Mouse (Mus musculus) embryonic fibroblast, embryonic 13.5 days (primary cell): ENCODE results near the gene Spns3. TPM values are rescaled to one million over a fixed set of nuclear protein-coding genes. Genes with fewer than 3 reads are reported as not detected.
"Not testable (repeated sequence)": the region's sequence is repeated elsewhere in the genome, so short reads cannot be mapped to it uniquely, and the experiment has no call there.

Experiments used
- H3K27ac ChIP-seq: 2 replicates; pipeline ENCODE4 v1.5.1; 2012; ENCODE audit warnings: low read length, control low read depth, inconsistent platforms; ENCODE audit not compliant: insufficient read depth
- H3K4me1 ChIP-seq: 2 replicates; pipeline ENCODE4 v1.6.1; 2011; ENCODE audit warnings: low read length; ENCODE audit not compliant: control insufficient read depth, insufficient read depth
- H3K4me3 ChIP-seq: 2 replicates; pipeline ENCODE4 v1.5.1; 2011; ENCODE audit warnings: mild to moderate bottlenecking, control low read depth, low read length; ENCODE audit not compliant: insufficient read depth
- CTCF ChIP-seq: IDR thresholded peaks from 2 replicates; pipeline ENCODE4 v1.5.1; 2011; ENCODE audit warnings: mild to moderate bottlenecking, control low read depth, low read length, moderate library complexity, borderline replicate concordance; ENCODE audit not compliant: insufficient read depth
- POLR2A ChIP-seq: IDR thresholded peaks from 2 replicates; pipeline ENCODE4 v1.6.1; 2011; ENCODE audit warnings: low read depth, mild to moderate bottlenecking, control low read depth, low read length, moderate library complexity
- polyA plus RNA-seq: library from polyadenylated mRNA; stranded (reverse); fragments of >200 nt; gene quantifications from 2 replicates; pipeline ENCODE4 v1.2.4, GENCODE M21; 2011; ENCODE audit warnings: low read depth; ENCODE audit not compliant: missing spikeins, insufficient read length

Gene Spns3
- polyA plus RNA-seq, 1 experiment, result not detected

DNA sequence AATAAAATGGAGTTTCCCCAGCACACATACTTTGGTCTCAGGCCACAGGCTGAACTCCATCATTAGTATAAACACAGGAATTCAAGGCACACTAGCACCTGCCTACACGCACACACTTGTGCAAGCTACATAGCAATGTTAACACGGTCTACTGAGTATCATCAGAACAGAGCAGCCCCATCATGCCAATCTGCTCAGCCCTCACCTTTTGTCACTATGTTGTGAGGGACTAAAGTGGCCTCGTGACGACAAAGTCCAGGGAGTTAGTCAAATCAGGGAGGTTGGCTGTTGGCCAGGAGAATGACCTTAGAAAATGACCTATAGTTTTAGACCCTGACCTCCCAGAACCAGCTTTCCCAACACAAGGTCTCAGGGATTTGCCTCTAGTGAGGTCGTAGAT is 7.8 kb upstream of the Spns3 start:
- H3K4me3 ChIP-seq, result no peak overlapping the region
- no peak overlapping the region for H3K27ac ChIP-seq
- no peaks in the 10 kb centered on the region for H3K4me1 ChIP-seq
- TF ChIP-seq POLR2A (no peak), CTCF (no peak)

DNA sequence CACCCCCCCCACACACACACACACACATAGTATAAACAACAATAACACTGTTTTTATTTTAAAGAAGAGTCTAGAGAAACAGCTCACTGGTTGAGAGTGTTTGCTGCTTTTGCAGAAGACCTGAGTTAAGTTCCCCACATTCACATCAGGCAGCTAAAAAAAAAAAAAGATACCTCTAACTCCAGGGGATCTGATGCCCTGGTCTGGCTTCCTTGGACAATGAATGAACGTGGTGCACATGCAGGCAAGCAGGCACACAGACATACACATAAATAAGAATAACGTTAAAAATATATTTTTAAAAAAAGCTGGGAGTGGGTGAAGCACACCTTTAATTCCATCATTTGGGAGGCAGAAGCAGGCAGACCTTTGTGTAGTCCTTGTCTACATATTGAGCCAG is 6.6 kb upstream of the Spns3 start:
- no peaks in the 10 kb centered on the region for H3K4me1 ChIP-seq
- H3K27ac ChIP-seq, result no peak overlapping the region
- H3K4me3 ChIP-seq, result no peak overlapping the region
- TF ChIP-seq CTCF, result no peak
- TF ChIP-seq POLR2A, result no peak

DNA sequence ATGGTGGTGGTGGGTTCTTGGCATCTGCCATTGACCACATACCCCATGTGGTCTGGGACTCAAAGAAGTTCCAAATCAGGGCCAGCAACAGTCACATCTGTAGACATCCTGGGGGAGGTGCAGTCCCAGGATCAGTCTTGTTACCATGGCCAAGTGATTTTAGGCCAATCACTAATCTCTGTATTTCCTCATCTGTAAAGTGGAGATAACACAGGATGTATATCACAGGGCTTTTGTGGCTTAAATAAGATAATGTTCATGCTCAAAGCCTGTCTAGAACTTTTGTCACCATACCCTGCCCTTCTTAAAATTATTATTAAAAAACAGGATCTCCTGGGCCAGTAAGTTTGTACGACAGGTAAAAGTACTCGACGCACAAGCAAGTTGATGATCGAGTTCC is 6.2 kb upstream of the Spns3 start:
- Histone ChIP-seq H3K4me3 (no peak overlapping the region), H3K4me1 (no peaks in the 10 kb centered on the region), H3K27ac (no peak overlapping the region)
- TF ChIP-seq CTCF, result no peak
- no peak for TF ChIP-seq POLR2A

DNA sequence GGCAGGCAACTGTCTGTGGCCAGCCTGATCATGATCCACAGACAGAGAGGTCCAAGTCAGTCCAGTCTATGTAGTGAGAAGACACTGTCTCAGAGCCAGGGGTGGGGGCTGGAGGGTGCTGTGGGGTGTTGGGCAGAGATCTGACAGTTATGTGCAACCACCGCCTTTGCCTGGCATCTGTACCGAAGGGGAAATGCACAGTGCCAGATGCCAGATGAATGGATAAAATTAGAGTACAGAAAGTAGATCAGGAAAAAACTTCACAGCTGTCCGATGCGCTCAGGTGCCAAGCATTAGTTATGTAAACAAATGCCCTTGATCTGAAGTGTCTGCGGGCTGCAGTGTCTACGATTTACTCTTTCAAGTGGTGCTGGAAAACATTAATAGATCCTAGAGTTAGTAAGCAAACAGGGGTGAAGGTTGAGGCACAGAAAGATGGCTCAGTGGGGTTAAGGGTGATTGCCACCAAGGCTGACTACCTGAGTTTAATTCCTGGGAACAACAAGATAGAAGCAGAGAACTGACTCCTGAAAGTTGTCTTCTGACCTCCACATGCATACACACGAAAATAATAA is 1.3 kb upstream of the Spns3 start:
- H3K4me3 ChIP-seq, result no peak overlapping the region
- TF ChIP-seq POLR2A (no peak), CTCF (no peak)
- no peak overlapping the region for H3K27ac ChIP-seq
- no peaks in the 10 kb centered on the region for H3K4me1 ChIP-seq

DNA sequence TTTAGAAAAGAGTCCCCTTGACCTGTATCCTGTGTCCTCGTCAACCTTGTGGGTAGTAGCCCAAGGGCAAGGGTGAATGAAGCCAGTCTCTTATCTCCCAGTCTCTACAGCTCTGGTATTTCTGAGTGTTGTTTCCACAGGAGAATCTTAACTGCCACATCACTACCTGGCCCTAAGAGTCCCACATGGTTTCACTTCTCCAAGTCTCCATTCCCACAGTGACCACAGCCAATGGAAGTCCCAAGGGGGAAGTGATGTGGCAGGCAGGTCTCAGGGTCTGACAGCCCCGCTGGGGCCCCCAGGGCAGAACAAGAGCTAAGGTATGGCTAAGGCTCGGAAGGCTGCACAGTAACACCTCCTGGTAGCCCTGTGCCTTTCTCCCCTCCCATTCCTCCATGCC is 3.1 kb downstream of the Spns3 start:
- H3K4me1 ChIP-seq, result no peaks in the 10 kb centered on the region
- TF ChIP-seq CTCF, result no peak
- no peak overlapping the region for H3K27ac ChIP-seq

DNA sequence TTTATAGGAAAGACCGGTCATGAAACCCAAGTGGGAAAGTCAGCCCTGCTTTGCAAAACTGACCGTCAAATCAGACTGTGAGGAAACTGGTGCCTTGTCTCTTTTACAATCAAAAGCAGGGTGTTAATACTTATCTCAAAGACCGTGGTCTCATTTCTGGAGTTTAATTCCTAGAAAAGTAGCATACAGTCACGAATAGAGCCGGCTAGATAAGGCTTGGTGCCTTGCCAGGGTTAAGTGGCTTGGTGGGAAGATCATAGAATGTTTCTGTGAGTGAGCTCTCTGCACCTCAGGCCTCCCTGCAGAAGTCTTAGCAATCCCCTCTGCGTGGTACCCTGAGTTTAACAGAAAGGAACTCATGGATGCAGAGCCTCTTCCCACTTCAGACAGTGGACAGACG is 5.6 kb downstream of the Spns3 start:
- H3K27ac ChIP-seq, result no peak overlapping the region
- H3K4me3 ChIP-seq, result no peak overlapping the region
- H3K4me1 ChIP-seq, result no peaks in the 10 kb centered on the region
- TF ChIP-seq POLR2A (no peak), CTCF (no peak)

More for the DNA sequence above, 3.1 kb downstream of the Spns3 start:
- no peak overlapping the region for H3K4me3 ChIP-seq

DNA sequence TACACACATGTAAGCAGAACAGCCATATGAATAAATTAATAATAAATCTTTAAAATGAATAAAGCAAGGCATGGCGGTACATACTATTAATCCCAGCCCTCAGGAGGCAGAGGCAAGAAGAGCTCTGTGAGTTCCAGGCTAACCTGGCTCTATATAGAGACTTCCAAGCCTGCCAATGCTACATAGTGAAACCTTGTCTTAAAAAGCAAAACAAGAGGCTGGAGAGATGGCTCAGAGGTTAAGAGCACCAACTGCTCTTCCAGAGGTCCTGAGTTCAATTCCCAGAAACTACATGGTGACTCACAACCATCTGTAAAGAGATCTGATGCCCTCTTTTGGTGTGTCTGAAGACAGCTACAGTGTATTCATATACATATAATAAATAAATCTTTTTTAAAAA is 6.6 kb downstream of the Spns3 start:
- not testable (repeated sequence) for H3K4me1 ChIP-seq, H3K4me3 ChIP-seq, H3K27ac ChIP-seq

DNA sequence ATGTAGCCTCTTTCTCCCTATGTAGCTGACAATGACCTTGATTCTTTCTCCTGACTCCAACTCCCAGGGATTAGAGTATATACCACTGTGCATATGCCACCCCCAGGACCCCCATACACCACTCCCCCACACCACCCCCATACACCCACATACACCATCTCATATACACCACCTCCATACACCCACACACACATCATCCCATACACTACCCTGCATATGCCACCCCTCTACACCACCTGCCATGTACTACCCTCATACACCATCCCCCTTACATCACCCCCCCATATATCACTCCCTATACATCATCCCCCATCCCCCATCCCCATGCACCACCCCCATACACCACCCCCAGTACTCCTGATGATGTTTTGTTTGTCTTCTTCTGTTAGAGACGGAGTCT is 7.7 kb downstream of the Spns3 start:
- no peak overlapping the region for H3K4me3 ChIP-seq
- TF ChIP-seq CTCF (no peak), POLR2A (no peak)
- H3K4me1 ChIP-seq, result no peaks in the 10 kb centered on the region
- H3K27ac ChIP-seq, result no peak overlapping the region

DNA sequence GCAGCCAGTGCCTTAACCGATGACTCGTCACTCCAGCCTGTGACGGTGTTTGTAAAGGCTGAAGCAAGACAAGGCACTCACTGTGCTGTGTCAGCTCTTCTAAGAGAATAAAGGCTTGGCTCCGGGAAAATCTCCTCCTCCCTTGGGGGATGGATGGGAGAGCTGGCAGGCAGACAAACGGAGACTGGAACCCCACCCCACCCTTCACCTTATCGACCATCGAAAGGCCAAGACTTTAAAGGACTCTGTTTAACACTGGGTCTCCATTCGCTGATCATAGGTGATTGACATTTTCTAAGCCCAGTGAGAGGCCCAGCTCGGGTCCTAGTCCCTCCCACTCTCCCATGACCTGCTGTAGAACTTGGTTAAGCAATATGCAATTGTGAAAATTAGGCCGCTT is 8.4 kb downstream of the Spns3 start:
- TF ChIP-seq POLR2A, result no peak
- TF ChIP-seq CTCF, result no peak
- no peaks in the 10 kb centered on the region for H3K4me1 ChIP-seq
- H3K4me3 ChIP-seq, result no peak overlapping the region
- no peak overlapping the region for H3K27ac ChIP-seq

DNA sequence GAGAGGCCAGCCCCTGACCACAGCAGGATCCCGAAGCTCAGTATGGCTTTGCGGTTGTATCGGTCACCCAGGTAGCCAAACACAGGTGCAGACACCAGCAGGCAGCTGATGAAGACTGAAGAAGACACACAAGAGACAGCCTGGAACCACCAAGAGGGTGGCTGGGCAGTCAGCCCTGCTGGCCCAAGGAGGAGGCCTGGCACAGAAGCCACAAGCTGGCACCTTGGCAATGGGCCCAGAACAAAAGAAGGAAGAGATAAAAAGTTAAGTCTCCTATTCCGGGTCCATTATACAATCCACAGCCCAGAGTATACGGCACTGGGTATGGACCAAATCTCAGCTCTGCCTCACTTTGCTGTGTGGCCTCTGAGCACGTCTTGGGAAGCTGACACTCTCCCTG is 9.9 kb downstream of the Spns3 start:
- Histone ChIP-seq H3K27ac (no peak overlapping the region), H3K4me1 (no peaks in the 10 kb centered on the region), H3K4me3 (no peak overlapping the region)
- TF ChIP-seq POLR2A, result no peak
- TF ChIP-seq CTCF, result no peak

DNA sequence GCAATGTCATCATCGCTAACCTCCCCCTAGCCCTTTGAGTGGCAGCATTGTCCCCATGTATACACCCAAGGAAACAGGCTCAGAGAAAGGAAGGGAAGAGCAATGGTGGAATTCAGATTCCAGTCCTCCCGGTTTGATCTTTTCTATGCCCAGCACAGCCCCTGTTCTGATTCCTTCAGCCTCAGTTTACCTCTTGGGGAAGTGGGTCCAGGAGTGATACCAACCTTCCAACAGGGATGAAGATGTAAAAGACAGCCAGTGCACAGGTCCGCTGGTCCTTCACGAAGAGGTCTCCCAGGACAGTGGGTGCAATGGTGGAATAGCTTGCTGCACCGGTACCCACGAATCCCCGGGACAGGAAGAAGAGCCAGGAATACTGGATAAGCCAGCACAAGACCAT is 11.5 kb downstream of the Spns3 start:
- H3K4me1 ChIP-seq, result no peaks in the 10 kb centered on the region
- TF ChIP-seq POLR2A (no peak), CTCF (no peak)
- H3K27ac ChIP-seq, result no peak overlapping the region
- no peak overlapping the region for H3K4me3 ChIP-seq
